In genomic region chr11:62647661-62648590, GRCm38 (mm10) we compare ENCODE assay signal across 7 mouse cellular contexts. TPM values are rescaled to one million over a fixed set of nuclear protein-coding genes. Genes with fewer than 3 reads are reported as not detected.
DNase-seq lines count a peak whose midpoint lies in the region; ATAC-seq and TF ChIP-seq lines count a peak whose summit lies in the region.

Gene Lrrc75a (minus strand): TSS chr11:62648523.

- peak within 1 kb of the TSS; percentile 86 for H3K9ac ChIP-seq in heart, embryonic 15.5 days
- H3K9ac ChIP-seq in stomach, embryonic 16.5 days (ENCODE audit: low read length): peak within 1 kb of the TSS; percentile 85

- peaks cover 4% of the 10 kb centered on the region; the same call in 1 of the 2 replicates for H3K9me3 ChIP-seq in G1E (replicated peaks)
- no peaks in the 10 kb centered on the region for H3K9me3 ChIP-seq in heart, embryonic 15.5 days (replicated peaks)
- H3K9me3 ChIP-seq in stomach, embryonic 16.5 days (replicated peaks; ENCODE audit: control insufficient read depth, low read length): no peaks in the 10 kb centered on the region

- peaks cover 25% of the 10 kb centered on the region for H3K27me3 ChIP-seq in G1E (ENCODE audit: insufficient read depth, low read length)
- H3K27me3 ChIP-seq in heart, embryonic 15.5 days: no peaks in the 10 kb centered on the region
- no peaks in the 10 kb centered on the region for H3K27me3 ChIP-seq in stomach, embryonic 16.5 days (ENCODE audit: control insufficient read depth, insufficient read depth, low read length)

- TF ChIP-seq CTCF in G1E (IDR thresholded peaks at IDR 0.05; ENCODE audit: low read depth, low read length): no peak

- ATAC-seq in G1E (ENCODE audit: extremely low read depth, insufficient number of reproducible peaks, low FRiP score, poor library complexity, severe bottlenecking): no peak
- ATAC-seq in heart, embryonic 15.5 days (replicated peaks; ENCODE audit: insufficient number of reproducible peaks, insufficient read depth, low FRiP score, low read depth): peak; percentile 42
- ATAC-seq in stomach, embryonic 16.5 days (ENCODE audit: insufficient read depth, low FRiP score): peak; percentile 44

- H3K27ac ChIP-seq in heart, embryonic 15.5 days: peak within 1 kb of the TSS; percentile 85
- peak within 1 kb of the TSS; percentile 90 for H3K27ac ChIP-seq in stomach, embryonic 16.5 days (ENCODE audit: low read length)

- 1% methylated on average over 63 of the region's 86 CpGs for WGBS in heart, embryonic 15.5 days
- WGBS in stomach, embryonic 16.5 days: under 1% methylated on average over 80 of the region's 86 CpGs

- H3K4me2 ChIP-seq in heart, embryonic 15.5 days: peak within 1 kb of the TSS; percentile 91
- H3K4me2 ChIP-seq in stomach, embryonic 16.5 days (ENCODE audit: low read depth, low read length): peak within 1 kb of the TSS; percentile 83

- peaks cover 12% of the 10 kb centered on the region for H3K36me3 ChIP-seq in G1E (replicated peaks)
- H3K36me3 ChIP-seq in heart, embryonic 15.5 days: no peaks in the 10 kb centered on the region
- H3K36me3 ChIP-seq in stomach, embryonic 16.5 days (ENCODE audit: control insufficient read depth, insufficient read depth, low read length): no peaks in the 10 kb centered on the region

- H3K4me3 ChIP-seq in G1E (ENCODE audit: low read depth, low read length): peak within 1 kb of the TSS; percentile 70
- peak within 1 kb of the TSS; percentile 76 for H3K4me3 ChIP-seq in heart, embryonic 15.5 days
- H3K4me3 ChIP-seq in stomach, embryonic 16.5 days (replicated peaks; ENCODE audit: low read length): peak within 1 kb of the TSS; percentile 70

- DNase-seq in CD4-positive, CD25-positive, alpha-beta regulatory T cell, adult 2 months (ENCODE audit: low read depth, low spot score): peak; percentile 9
- DNase-seq in G1E (ENCODE audit: low spot score): peak; percentile 19
- DNase-seq in cerebellum, postnatal 25 days: peak; percentile 37 to 58
- DNase-seq in kidney, postnatal 25 days: peak; percentile 30 to 67
- DNase-seq in lung, postnatal 4 days: peak; percentile 60 to 75

- peaks cover 8% of the 10 kb centered on the region for H3K4me1 ChIP-seq in G1E (ENCODE audit: insufficient read depth, low read depth, low read length)
- H3K4me1 ChIP-seq in heart, embryonic 15.5 days (replicated peaks): peaks cover 66% of the 10 kb centered on the region
- peaks cover 40% of the 10 kb centered on the region for H3K4me1 ChIP-seq in stomach, embryonic 16.5 days (ENCODE audit: control insufficient read depth, insufficient read depth, low read length)

RNA-seq across cellular contexts. Expression of gene Lrrc75a, which starts in this region (rescaled TPM):
- total RNA-seq in G1E (2014; fragmentation: Nextera tagmentation) (1.7 TPM in 1 of 2 replicates, not detected in the other), G1E (2017) (0.17 and 0.27 TPM in 2 replicates)
- 0.30 and 0.53 TPM in 2 replicates for polyA plus RNA-seq in G1E (2012)
- polyA plus RNA-seq in heart, embryonic 15.5 days (2015; fragmentation: Nextera tagmentation; extraction: Ambion mirVana): 14.6 and 18.5 TPM in 2 replicates
- polyA plus RNA-seq in stomach, embryonic 16.5 days (2015; fragmentation: Nextera tagmentation; extraction: Ambion mirVana): 5.3 and 5.6 TPM in 2 replicates

Comparison
In these comparisons a context has a peak if more than half of its experiments do, and no peak if none do; other contexts are left out.
1. DNase-seq: peak in every context shown above with its lines; median percentile 68 in lung, postnatal 4 days; 48 in kidney, postnatal 25 days; 48 in cerebellum, postnatal 25 days; 19 in G1E; 9 in CD4-positive, CD25-positive, alpha-beta regulatory T cell, adult 2 months.